Mouse (Mus musculus): ENCODE results near the gene Stim1. TPM values are rescaled to one million over a fixed set of nuclear protein-coding genes. Genes with fewer than 3 reads are reported as not detected.

Stim1 gene
- polyA plus RNA-seq, 1 experiment from 2014 or later, result 14.8 TPM

DNA sequence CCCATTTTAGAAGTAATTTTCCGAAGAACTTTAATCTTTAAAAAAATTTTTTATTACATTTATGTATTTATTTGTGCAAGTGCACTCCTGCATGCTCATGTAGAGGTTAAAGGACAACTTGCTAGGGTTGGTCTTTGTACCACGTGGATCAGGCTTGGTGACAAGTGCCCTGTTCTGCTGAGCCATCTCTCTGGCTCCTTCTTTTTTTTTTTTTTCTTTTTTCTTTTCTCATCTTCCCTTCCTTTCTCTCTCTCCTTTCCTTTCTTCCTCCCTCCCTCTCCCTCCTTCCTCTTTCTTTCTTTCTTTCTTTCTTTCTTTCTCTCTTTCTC lies 45.9 kb downstream of the Stim1 start:
- H3K9me3 ChIP-seq (ENCODE audit: low read length), result no peaks in the 10 kb centered on the region
- H3K4me1 ChIP-seq (ENCODE audit: insufficient read depth, low read length), result no peaks in the 10 kb centered on the region
- no peak overlapping the region for H3K4me2 ChIP-seq (replicated peaks; ENCODE audit: low read depth, low read length)
- H3K27me3 ChIP-seq (ENCODE audit: insufficient read depth, low read length), result no peaks in the 10 kb centered on the region
- 71% methylated on average over 2 of the region's 2 CpGs for WGBS
- no peak overlapping the region for H3K9ac ChIP-seq (replicated peaks; ENCODE audit: low read length)
- no peak overlapping the region for H3K4me3 ChIP-seq (ENCODE audit: low read length)
- no peaks in the 10 kb centered on the region for H3K36me3 ChIP-seq (ENCODE audit: insufficient read depth, low read length)
- no peak for ATAC-seq (ENCODE audit: low FRiP score, low TSS enrichment)
- H3K27ac ChIP-seq (ENCODE audit: low read length), result no peak overlapping the region

DNA sequence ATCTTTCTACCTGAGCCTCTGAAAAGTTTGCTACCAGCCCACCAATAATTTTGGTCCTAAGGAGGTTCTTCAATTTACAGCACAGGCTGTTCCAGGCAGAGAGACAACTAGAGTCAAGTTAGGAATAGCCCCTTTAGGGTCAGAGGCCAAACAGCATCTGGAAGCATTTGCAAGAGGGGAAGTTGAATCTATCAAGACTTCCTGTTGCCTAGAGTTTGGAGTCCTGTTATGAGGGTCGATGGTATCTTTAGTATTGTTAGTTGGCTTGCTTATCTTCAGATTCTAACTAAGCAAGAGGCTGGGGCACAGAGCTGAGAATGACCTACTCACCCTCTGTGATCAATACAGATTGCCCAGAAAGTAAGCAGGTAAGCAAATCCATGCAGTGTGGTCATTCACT lies 46.5 kb downstream of the Stim1 start:
- Histone ChIP-seq H3K9me3 (ENCODE audit: low read length) (no peaks in the 10 kb centered on the region), H3K27me3 (ENCODE audit: insufficient read depth, low read length) (no peaks in the 10 kb centered on the region), H3K4me2 (replicated peaks; ENCODE audit: low read depth, low read length) (no peak overlapping the region), H3K27ac (ENCODE audit: low read length) (no peak overlapping the region), H3K4me1 (ENCODE audit: insufficient read depth, low read length) (no peaks in the 10 kb centered on the region), H3K4me3 (ENCODE audit: low read length) (no peak overlapping the region), H3K36me3 (ENCODE audit: insufficient read depth, low read length) (no peaks in the 10 kb centered on the region), H3K9ac (replicated peaks; ENCODE audit: low read length) (no peak overlapping the region)
- WGBS, result 63% methylated on average over 1 of the region's 1 CpGs
- ATAC-seq (ENCODE audit: low FRiP score, low TSS enrichment), result no peak

DNA sequence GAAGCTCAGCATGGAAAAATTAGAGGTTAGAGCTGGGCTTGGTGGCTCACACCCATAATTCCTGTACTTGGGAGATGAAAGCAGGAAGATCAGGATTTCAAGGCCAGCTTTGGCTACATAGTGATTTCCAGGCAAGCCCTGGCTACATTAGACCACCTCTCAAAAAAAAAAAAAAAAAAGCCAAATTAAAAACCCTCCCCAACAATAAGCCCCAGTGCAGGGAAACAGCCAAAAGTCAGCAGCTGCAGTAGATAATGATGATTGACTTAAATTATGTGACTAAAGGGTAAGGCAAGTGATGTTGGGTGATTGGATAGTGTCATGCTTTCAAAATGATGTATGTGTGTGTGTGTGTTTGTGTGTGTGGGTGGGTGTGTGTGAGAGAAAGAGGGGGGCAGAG lies 47.3 kb downstream of the Stim1 start:
- no peaks in the 10 kb centered on the region for H3K9me3 ChIP-seq (ENCODE audit: low read length)
- no peak overlapping the region for H3K4me3 ChIP-seq (ENCODE audit: low read length)
- no peak overlapping the region for H3K27ac ChIP-seq (ENCODE audit: low read length)
- H3K27me3 ChIP-seq (ENCODE audit: insufficient read depth, low read length), result no peaks in the 10 kb centered on the region
- H3K36me3 ChIP-seq (ENCODE audit: insufficient read depth, low read length), result no peaks in the 10 kb centered on the region
- no peak overlapping the region for H3K9ac ChIP-seq (replicated peaks; ENCODE audit: low read length)
- ATAC-seq (ENCODE audit: low FRiP score, low TSS enrichment), result no peak
- H3K4me1 ChIP-seq (ENCODE audit: insufficient read depth, low read length), result no peaks in the 10 kb centered on the region
- no peak overlapping the region for H3K4me2 ChIP-seq (replicated peaks; ENCODE audit: low read depth, low read length)

DNA sequence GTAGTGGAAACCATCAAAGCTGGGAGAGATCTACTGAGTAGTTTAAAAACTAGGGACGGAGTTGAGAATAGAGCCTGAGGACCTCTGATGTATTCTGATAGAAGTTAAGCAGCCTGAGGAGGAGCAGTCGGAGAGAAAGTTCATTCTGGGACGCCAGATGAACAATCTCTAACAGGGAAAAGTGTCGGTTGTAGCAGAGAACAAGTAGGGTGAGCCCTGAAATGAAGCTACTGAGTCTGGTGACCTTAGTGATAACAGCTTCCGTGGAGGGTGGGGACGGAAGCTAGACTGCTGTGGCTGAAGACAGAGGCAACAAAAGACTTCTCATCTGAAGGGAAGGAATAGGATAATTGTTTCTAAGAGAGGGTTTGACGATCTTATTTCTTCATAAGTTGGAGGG lies 47.8 kb downstream of the Stim1 start:
- WGBS, result 33% methylated on average over 7 of the region's 7 CpGs
- no peak for ATAC-seq (ENCODE audit: low FRiP score, low TSS enrichment)

DNA sequence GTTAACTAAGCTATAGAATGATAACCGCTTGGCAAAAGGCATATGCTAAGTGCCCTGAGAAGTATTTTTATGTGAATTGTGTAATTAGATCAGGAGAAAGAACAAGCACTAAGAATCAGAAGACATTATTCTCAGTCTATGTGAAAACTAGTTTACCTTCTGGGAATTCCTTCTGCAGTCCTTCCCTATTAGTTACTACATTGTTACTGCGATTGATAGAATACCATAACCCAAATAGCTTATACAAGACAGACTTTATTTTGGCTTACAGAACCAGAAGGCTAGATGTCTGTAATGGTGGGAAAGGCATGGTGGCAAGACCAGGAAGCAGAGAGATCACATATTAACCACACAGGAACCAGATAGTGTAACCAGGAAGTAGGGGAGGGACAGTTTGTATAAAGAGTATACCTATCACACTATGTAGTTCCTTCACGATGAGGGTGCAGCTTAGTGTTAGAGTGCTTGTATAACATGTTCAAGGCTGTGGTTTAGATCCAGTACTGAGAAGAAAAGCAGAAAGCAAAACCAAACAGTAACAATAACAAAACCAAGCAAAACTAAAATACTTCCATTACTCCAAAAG lies 50.1 kb downstream of the Stim1 start:
- Histone ChIP-seq H3K4me3 (ENCODE audit: low read length) (no peak overlapping the region), H3K27ac (ENCODE audit: low read length) (no peak overlapping the region), H3K36me3 (ENCODE audit: insufficient read depth, low read length) (no peaks in the 10 kb centered on the region), H3K9me3 (ENCODE audit: low read length) (no peaks in the 10 kb centered on the region), H3K9ac (replicated peaks; ENCODE audit: low read length) (no peak overlapping the region), H3K4me2 (replicated peaks; ENCODE audit: low read depth, low read length) (no peak overlapping the region), H3K4me1 (ENCODE audit: insufficient read depth, low read length) (no peaks in the 10 kb centered on the region), H3K27me3 (ENCODE audit: insufficient read depth, low read length) (no peaks in the 10 kb centered on the region)
- WGBS, result 85% methylated on average over 3 of the region's 3 CpGs
- ATAC-seq (ENCODE audit: low FRiP score, low TSS enrichment), result no peak

More for the DNA sequence above, 47.8 kb downstream of the Stim1 start:
- H3K9ac ChIP-seq (replicated peaks; ENCODE audit: low read length), result no peak overlapping the region
- no peaks in the 10 kb centered on the region for H3K36me3 ChIP-seq (ENCODE audit: insufficient read depth, low read length)
- no peak overlapping the region for H3K4me3 ChIP-seq (ENCODE audit: low read length)
- H3K27me3 ChIP-seq (ENCODE audit: insufficient read depth, low read length), result no peaks in the 10 kb centered on the region
- H3K27ac ChIP-seq (ENCODE audit: low read length), result no peak overlapping the region
- no peaks in the 10 kb centered on the region for H3K9me3 ChIP-seq (ENCODE audit: low read length)
- H3K4me2 ChIP-seq (replicated peaks; ENCODE audit: low read depth, low read length), result no peak overlapping the region
- H3K4me1 ChIP-seq (ENCODE audit: insufficient read depth, low read length), result no peaks in the 10 kb centered on the region

DNA sequence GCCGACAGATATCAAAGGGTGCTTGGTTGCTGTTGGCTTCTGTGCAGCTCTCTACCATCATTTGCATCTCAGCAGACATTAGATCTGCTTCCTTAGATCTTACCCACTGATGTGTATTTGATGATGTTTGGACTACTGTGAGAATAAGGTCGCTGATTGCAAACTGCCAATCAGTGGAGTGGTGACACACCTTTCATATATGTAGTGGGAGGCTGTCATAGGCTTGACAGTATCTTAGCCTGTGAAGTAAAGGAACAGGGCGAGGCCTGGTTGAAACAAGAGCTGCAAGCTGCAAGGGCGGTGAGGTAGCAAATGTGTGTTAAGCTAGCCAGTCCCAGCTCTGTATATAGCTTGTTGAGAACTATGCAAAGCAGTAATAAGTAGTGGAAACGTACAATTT lies 54.5 kb downstream of the Stim1 start:
- H3K4me3 ChIP-seq (ENCODE audit: low read length), result no peak overlapping the region
- no peaks in the 10 kb centered on the region for H3K36me3 ChIP-seq (ENCODE audit: insufficient read depth, low read length)
- no peak for ATAC-seq (ENCODE audit: low FRiP score, low TSS enrichment)
- WGBS, result 74% methylated on average over 5 of the region's 5 CpGs
- H3K27ac ChIP-seq (ENCODE audit: low read length), result no peak overlapping the region
- no peaks in the 10 kb centered on the region for H3K9me3 ChIP-seq (ENCODE audit: low read length)
- no peaks in the 10 kb centered on the region for H3K4me1 ChIP-seq (ENCODE audit: insufficient read depth, low read length)
- H3K27me3 ChIP-seq (ENCODE audit: insufficient read depth, low read length), result no peaks in the 10 kb centered on the region
- H3K4me2 ChIP-seq (replicated peaks; ENCODE audit: low read depth, low read length), result no peak overlapping the region
- no peak overlapping the region for H3K9ac ChIP-seq (replicated peaks; ENCODE audit: low read length)

DNA sequence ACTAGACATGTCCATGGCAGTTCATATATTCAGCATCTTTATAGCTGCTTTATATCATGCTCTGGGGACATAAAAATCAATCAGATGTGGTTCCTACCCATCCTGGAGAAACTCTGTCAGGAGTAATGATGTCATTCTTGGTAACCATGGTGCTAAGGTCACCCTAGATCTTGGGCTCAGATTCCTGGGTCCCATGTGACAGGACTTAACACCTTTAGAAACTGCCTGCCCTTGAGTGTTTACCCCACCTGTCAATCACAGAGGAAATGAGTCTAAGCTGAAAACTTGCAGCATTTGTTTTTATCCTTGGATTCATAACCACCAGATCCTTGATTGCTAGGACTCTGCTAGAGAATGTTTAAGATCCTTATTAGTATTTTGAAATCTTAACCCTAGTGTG lies 58.7 kb downstream of the Stim1 start:
- no peak for ATAC-seq (ENCODE audit: low FRiP score, low TSS enrichment)

DNA sequence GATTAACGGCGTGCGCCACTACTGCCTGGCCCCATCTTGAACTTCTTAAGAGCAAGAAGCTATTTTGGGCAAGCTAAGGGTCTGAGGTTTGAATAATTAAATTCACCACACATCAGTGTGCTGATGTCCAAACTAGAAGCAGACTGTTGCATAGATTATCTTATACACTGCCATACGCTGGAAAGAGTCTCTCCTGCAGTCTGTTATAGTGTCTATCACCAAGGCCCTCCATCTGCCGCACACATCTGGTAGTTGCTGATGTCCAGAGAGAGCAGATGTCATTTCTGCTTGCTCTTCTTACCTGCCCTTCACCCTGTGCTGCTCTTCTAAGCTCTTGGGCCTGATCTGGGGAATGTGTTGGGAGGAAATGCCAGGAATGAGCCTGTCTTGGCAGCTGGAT lies 62.7 kb downstream of the Stim1 start:
- Histone ChIP-seq H3K4me3 (ENCODE audit: low read length) (no peak overlapping the region), H3K9ac (replicated peaks; ENCODE audit: low read length) (no peak overlapping the region), H3K9me3 (ENCODE audit: low read length) (no peaks in the 10 kb centered on the region), H3K4me2 (replicated peaks; ENCODE audit: low read depth, low read length) (no peak overlapping the region), H3K27ac (ENCODE audit: low read length) (no peak overlapping the region), H3K27me3 (ENCODE audit: insufficient read depth, low read length) (no peaks in the 10 kb centered on the region), H3K36me3 (ENCODE audit: insufficient read depth, low read length) (no peaks in the 10 kb centered on the region), H3K4me1 (ENCODE audit: insufficient read depth, low read length) (no peaks in the 10 kb centered on the region)
- ATAC-seq (ENCODE audit: low FRiP score, low TSS enrichment), result no peak
- WGBS, result 92% methylated on average over 5 of the region's 5 CpGs

More for the DNA sequence above, 58.7 kb downstream of the Stim1 start:
- no peaks in the 10 kb centered on the region for H3K36me3 ChIP-seq (ENCODE audit: insufficient read depth, low read length)
- no peak overlapping the region for H3K9ac ChIP-seq (replicated peaks; ENCODE audit: low read length)
- no peaks in the 10 kb centered on the region for H3K9me3 ChIP-seq (ENCODE audit: low read length)
- no peak overlapping the region for H3K4me2 ChIP-seq (replicated peaks; ENCODE audit: low read depth, low read length)
- no peak overlapping the region for H3K27ac ChIP-seq (ENCODE audit: low read length)
- H3K4me3 ChIP-seq (ENCODE audit: low read length), result no peak overlapping the region
- H3K27me3 ChIP-seq (ENCODE audit: insufficient read depth, low read length), result no peaks in the 10 kb centered on the region
- H3K4me1 ChIP-seq (ENCODE audit: insufficient read depth, low read length), result no peaks in the 10 kb centered on the region

DNA sequence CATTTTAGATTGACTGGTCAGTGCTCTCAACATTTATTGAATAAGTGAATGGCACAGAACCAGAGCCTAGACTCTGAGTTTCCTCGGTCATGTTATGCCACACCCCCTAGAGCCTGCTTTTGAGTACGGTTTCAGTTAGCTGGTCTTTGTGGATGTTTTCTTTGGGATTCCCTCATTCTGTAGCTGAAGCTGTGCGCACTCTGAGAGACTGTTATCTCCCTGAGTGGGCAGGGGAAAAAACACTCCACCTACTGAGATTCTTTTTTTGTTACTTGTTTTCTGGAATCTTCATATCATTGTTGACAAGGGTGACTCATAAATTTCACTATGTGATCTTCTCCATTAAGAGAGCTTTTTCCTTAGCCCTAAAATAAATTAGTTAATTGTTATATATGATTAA lies 63.9 kb downstream of the Stim1 start:
- Histone ChIP-seq H3K4me1 (ENCODE audit: insufficient read depth, low read length) (no peaks in the 10 kb centered on the region), H3K36me3 (ENCODE audit: insufficient read depth, low read length) (no peaks in the 10 kb centered on the region), H3K4me3 (ENCODE audit: low read length) (no peak overlapping the region), H3K27me3 (ENCODE audit: insufficient read depth, low read length) (no peaks in the 10 kb centered on the region), H3K9ac (replicated peaks; ENCODE audit: low read length) (no peak overlapping the region), H3K9me3 (ENCODE audit: low read length) (no peaks in the 10 kb centered on the region), H3K27ac (ENCODE audit: low read length) (no peak overlapping the region), H3K4me2 (replicated peaks; ENCODE audit: low read depth, low read length) (no peak overlapping the region)
- ATAC-seq (ENCODE audit: low FRiP score, low TSS enrichment), result no peak
- WGBS, result 61% methylated on average over 3 of the region's 3 CpGs

DNA sequence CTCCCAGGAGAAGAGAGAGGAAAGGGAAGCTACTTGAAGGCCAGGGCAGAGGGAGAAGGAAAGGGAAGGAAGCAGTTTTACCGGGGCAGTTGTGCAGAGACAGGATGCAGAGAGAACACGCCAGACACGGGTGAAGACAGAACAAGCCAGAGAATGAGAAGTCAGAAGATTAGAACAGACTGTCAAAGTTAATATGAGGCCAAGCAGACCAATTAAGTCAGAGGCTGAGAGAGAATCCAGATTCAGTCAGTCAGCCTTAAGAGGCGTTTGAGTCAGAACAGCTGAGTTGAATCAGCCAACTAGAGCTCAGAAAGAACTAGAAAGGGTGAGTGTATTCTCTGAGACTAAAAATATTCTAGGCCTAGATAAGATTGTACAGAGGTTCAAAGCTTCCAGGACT lies 66.1 kb downstream of the Stim1 start:
- Histone ChIP-seq H3K4me3 (ENCODE audit: low read length) (no peak overlapping the region), H3K9ac (replicated peaks; ENCODE audit: low read length) (no peak overlapping the region), H3K4me2 (replicated peaks; ENCODE audit: low read depth, low read length) (no peak overlapping the region), H3K27ac (ENCODE audit: low read length) (no peak overlapping the region), H3K4me1 (ENCODE audit: insufficient read depth, low read length) (no peaks in the 10 kb centered on the region), H3K27me3 (ENCODE audit: insufficient read depth, low read length) (no peaks in the 10 kb centered on the region), H3K36me3 (ENCODE audit: insufficient read depth, low read length) (no peaks in the 10 kb centered on the region), H3K9me3 (ENCODE audit: low read length) (no peaks in the 10 kb centered on the region)
- 57% methylated on average over 4 of the region's 4 CpGs for WGBS
- ATAC-seq (ENCODE audit: low FRiP score, low TSS enrichment), result no peak

DNA sequence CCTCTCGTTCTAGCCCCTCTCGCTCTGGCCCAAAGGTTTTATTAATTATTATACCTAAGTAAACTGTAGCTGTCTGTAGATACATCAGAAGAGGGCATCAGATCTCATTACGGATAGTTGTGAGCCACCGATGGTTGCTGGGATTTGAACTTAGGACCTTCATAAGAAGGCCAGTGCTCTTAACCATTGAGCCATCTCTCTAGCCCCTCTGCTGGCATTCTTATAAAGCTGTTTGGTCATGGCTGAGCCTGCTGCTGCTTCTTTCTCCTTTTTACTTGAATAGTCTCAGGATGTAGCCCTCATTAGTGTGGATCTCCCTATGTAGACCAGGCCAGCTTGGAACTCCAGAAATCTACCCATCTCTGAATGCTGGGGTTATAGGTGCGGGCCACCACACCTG lies 69.7 kb downstream of the Stim1 start:
- Histone ChIP-seq H3K27me3 (ENCODE audit: insufficient read depth, low read length) (no peaks in the 10 kb centered on the region), H3K4me3 (ENCODE audit: low read length) (no peak overlapping the region), H3K36me3 (ENCODE audit: insufficient read depth, low read length) (no peaks in the 10 kb centered on the region), H3K4me1 (ENCODE audit: insufficient read depth, low read length) (no peaks in the 10 kb centered on the region), H3K9ac (replicated peaks; ENCODE audit: low read length) (no peak overlapping the region), H3K4me2 (replicated peaks; ENCODE audit: low read depth, low read length) (no peak overlapping the region), H3K27ac (ENCODE audit: low read length) (no peak overlapping the region), H3K9me3 (ENCODE audit: low read length) (no peaks in the 10 kb centered on the region)
- 91% methylated on average over 5 of the region's 5 CpGs for WGBS
- no peak for ATAC-seq (ENCODE audit: low FRiP score, low TSS enrichment)
